Mouse (Mus musculus) skeletal muscle tissue, postnatal 0 days (tissue): ENCODE results near the gene Eif5. TPM values are rescaled to one million over a fixed set of nuclear protein-coding genes. Genes with fewer than 3 reads are reported as not detected.

Experiments used
- polyA plus RNA-seq: library from polyadenylated mRNA; unstranded; fragments of >200 nt; fragmentation: Nextera tagmentation; extraction: Ambion mirVana; gene quantifications from 2 replicates; pipeline ENCODE4 v1.2.1, GENCODE M21; 2015

The Eif5 gene
- 326 and 331 TPM in 2 replicates for polyA plus RNA-seq

DNA sequence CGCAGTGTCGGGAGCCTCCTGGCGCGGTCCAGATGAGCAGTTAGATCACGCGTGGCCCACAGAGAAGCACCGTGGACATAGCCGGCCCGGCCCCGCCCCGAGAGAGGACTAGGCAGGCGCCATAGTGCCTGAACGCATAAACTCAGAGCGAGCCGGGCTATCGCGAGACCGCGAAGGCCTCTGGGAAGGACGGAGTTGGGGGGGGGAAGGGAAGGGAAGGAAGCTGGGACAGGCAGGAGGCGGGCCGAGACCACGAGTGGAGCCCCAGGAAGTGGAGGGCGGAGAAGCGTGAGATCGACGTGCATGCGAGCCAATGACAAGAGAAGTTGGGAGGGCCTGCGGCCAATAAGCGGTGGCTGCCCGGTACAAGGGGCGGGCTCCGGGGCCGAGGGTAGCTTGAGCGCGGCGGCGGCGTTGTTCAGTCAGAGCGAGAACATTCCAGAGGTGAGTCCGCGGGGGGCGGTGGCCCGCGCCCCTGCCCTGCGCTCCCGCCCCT lies at the start of gene Eif5:
Gene Eif5, plus strand, starts transcription at position 221 of the 496 bp plus-strand sequence.

GRCm38 (mm10) chr12:111574074-111574886 lies 36.5 kb downstream of the Eif5 start, which contains the start of gene Mark3:
Mark3 (plus strand) TSS chr12:111574523.

Other genes starting within 250 kb of the Eif5 start
- 13.5 and 13.9 TPM in 2 replicates for gene Cdc42bpb, start 160.3 kb upstream of the Eif5 start, polyA plus RNA-seq
- gene Lbhd2, start 131.2 kb upstream of the Eif5 start, polyA plus RNA-seq, result 0.62 and 0.83 TPM in 2 replicates
- 4.2 and 5.2 TPM in 2 replicates for gene Exoc3l4, start 121.0 kb upstream of the Eif5 start, polyA plus RNA-seq
- gene Tnfaip2, start 95.5 kb upstream of the Eif5 start, polyA plus RNA-seq, result 2.5 and 3.8 TPM in 2 replicates
- gene Gm266, start 52.2 kb upstream of the Eif5 start, polyA plus RNA-seq, result 7.4 and 10.3 TPM in 2 replicates
- gene Mark3, start 36.5 kb downstream of the Eif5 start, polyA plus RNA-seq, result 16.9 and 20.4 TPM in 2 replicates
- 59.5 and 79.0 TPM in 2 replicates for gene Ckb, start 134.3 kb downstream of the Eif5 start, polyA plus RNA-seq
- 4.3 and 4.4 TPM in 2 replicates for gene Trmt61a, start 140.1 kb downstream of the Eif5 start, polyA plus RNA-seq
- gene Bag5, start 175.2 kb downstream of the Eif5 start, polyA plus RNA-seq, result 33.8 and 34.6 TPM in 2 replicates
- 50.6 and 57.2 TPM in 2 replicates for gene Apopt1, start 175.2 kb downstream of the Eif5 start, polyA plus RNA-seq
- gene Klc1, start 220.8 kb downstream of the Eif5 start, polyA plus RNA-seq, result 63.9 and 69.2 TPM in 2 replicates